Mouse (Mus musculus): Measurements from ENCODE around the gene Sec31a.

GRCm38 (mm10) chr5:100459468-100459867 is 43.4 kb upstream of the Sec31a start:
- TF ChIP-seq CTCF (IDR thresholded peaks at IDR 0.05; ENCODE audit: control insufficient read depth, insufficient read depth, low read length) (no peak), POLR2A (IDR thresholded peaks at IDR 0.05; ENCODE audit: borderline replicate concordance, control insufficient read depth, low read depth, low read length) (no peak)
